Mouse (Mus musculus) neutrophil, adult 5-6 weeks (primary cell): Measurements from ENCODE around the gene Gm21293. TPM values are rescaled to one million over a fixed set of nuclear protein-coding genes. Genes with fewer than 3 reads are reported as not detected.
"Not testable (repeated sequence)": the region's sequence is repeated elsewhere in the genome, so short reads cannot be mapped to it uniquely, and the experiment has no call there.

Experiments
- ATAC-seq: fragments of 151-379, 151-347 bp; 2 replicates; pipeline ENCODE4 v1.8.0; 2017; ENCODE audit warnings: mild to moderate bottlenecking, moderate TSS enrichment; ENCODE audit not compliant: insufficient number of reproducible peaks, poor library complexity, low FRiP score, severe bottlenecking; ENCODE audit errors: extremely low read depth
- total RNA-seq: library from RNA; stranded (forward); fragments of 200-1000 nt; gene quantifications from 2 replicates; pipeline ENCODE4 v1.2.3, GENCODE M21; 2017

Gene Gm21293
- total RNA-seq: not detected in 2 replicates

GRCm38 (mm10) chr10:104142687-104143086 is at the start of gene Gm21293:
Gene Gm21293, plus strand, starts transcription at chr10:104142987.
- ATAC-seq: not testable (repeated sequence)

GRCm38 (mm10) chr10:104110044-104110443 is 32.7 kb upstream of the Gm21293 start:
- no peak for ATAC-seq

- no peak for ATAC-seq
These were observed 24.5 kb upstream of the Gm21293 start for GRCm38 (mm10) chr10:104118312-104118711.

- not testable (repeated sequence) for ATAC-seq
These were observed 8.4 kb downstream of the Gm21293 start, which contains the start of gene Gm6763 for GRCm38 (mm10) chr10:104151197-104151596. Gene Gm6763, plus strand, starts transcription at chr10:104151497.

GRCm38 (mm10) chr10:104159706-104160105 is 16.9 kb downstream of the Gm21293 start, which contains the start of gene Gm8764:
Gene Gm8764, plus strand, starts transcription at chr10:104160006.
- not testable (repeated sequence) for ATAC-seq

GRCm38 (mm10) chr10:104168215-104168614 is 25.4 kb downstream of the Gm21293 start, which contains the start of gene Gm21304:
Gene Gm21304, plus strand, starts transcription at chr10:104168515.
- not testable (repeated sequence) for ATAC-seq

- not testable (repeated sequence) for ATAC-seq
These were observed 33.9 kb downstream of the Gm21293 start, which contains the start of gene Gm21312 for GRCm38 (mm10) chr10:104176724-104177123. Gene Gm21312, plus strand, starts transcription at chr10:104177024.

GRCm38 (mm10) chr10:104185233-104185632 is 42.4 kb downstream of the Gm21293 start, which contains the start of gene Gm20765:
Gene Gm20765, plus strand, starts transcription at chr10:104185533.
- ATAC-seq: not testable (repeated sequence)

- not testable (repeated sequence) for ATAC-seq
These were observed 51.0 kb downstream of the Gm21293 start, which contains the start of gene Gm4340 for GRCm38 (mm10) chr10:104193742-104194141. Gene Gm4340, plus strand, starts transcription at chr10:104194042.

Other genes with a start within 250 kb of the Gm21293 start
- gene Gm6763, start 8.5 kb downstream of the Gm21293 start, total RNA-seq: not detected in 2 replicates
- gene Gm8764, start 17.0 kb downstream of the Gm21293 start, total RNA-seq: not detected in 2 replicates
- not detected in 2 replicates for gene Gm21304, start 25.5 kb downstream of the Gm21293 start, total RNA-seq
- gene Gm21312, start 34.0 kb downstream of the Gm21293 start, total RNA-seq: not detected in 2 replicates
- gene Gm20765, start 42.5 kb downstream of the Gm21293 start, total RNA-seq: not detected in 2 replicates
- not detected in 2 replicates for gene Gm4340, start 51.1 kb downstream of the Gm21293 start, total RNA-seq